Mouse (Mus musculus): ENCODE measurements around the gene Card11. TPM values are rescaled to one million over a fixed set of nuclear protein-coding genes. Genes with fewer than 3 reads are reported as not detected.

Gene Card11
- polyA plus RNA-seq, 1 experiment = not detected

GRCm38 (mm10) chr5:140873736-140874307 lies 126.6 kb downstream of the Card11 start:
- 82% methylated on average over 6 of the region's 6 CpGs for WGBS
- no peak for TF ChIP-seq POLR2A (IDR thresholded peaks at IDR 0.05; ENCODE audit: insufficient read depth, low read depth, low read length)
- no peak for TF ChIP-seq CTCF (IDR thresholded peaks at IDR 0.05; ENCODE audit: insufficient read depth, low read depth, low read length)
- H3K4me3 ChIP-seq (ENCODE audit: insufficient read depth, low read depth, low read length) = no peak overlapping the region
- peaks cover 14% of the 10 kb centered on the region for H3K4me1 ChIP-seq (ENCODE audit: control insufficient read depth, insufficient read depth, low read length)
- no peak overlapping the region for H3K27ac ChIP-seq (ENCODE audit: insufficient read depth, low read depth, low read length)

GRCm38 (mm10) chr5:140873039-140873551 lies 127.3 kb downstream of the Card11 start:
- H3K4me3 ChIP-seq (ENCODE audit: insufficient read depth, low read depth, low read length) = no peak overlapping the region
- no peak overlapping the region for H3K27ac ChIP-seq (ENCODE audit: insufficient read depth, low read depth, low read length)
- TF ChIP-seq POLR2A (IDR thresholded peaks at IDR 0.05; ENCODE audit: insufficient read depth, low read depth, low read length) = no peak
- TF ChIP-seq CTCF (IDR thresholded peaks at IDR 0.05; ENCODE audit: insufficient read depth, low read depth, low read length) = no peak
- 39% methylated on average over 18 of the region's 18 CpGs for WGBS
- peaks cover 14% of the 10 kb centered on the region for H3K4me1 ChIP-seq (ENCODE audit: control insufficient read depth, insufficient read depth, low read length)

- H3K4me3 ChIP-seq (ENCODE audit: insufficient read depth, low read depth, low read length) = no peak overlapping the region
- H3K27ac ChIP-seq (ENCODE audit: insufficient read depth, low read depth, low read length) = no peak overlapping the region
- H3K4me1 ChIP-seq (ENCODE audit: control insufficient read depth, insufficient read depth, low read length) = peaks cover 14% of the 10 kb centered on the region
- 52% methylated on average over 11 of the region's 11 CpGs for WGBS
- no peak for TF ChIP-seq CTCF (IDR thresholded peaks at IDR 0.05; ENCODE audit: insufficient read depth, low read depth, low read length)
- TF ChIP-seq POLR2A (IDR thresholded peaks at IDR 0.05; ENCODE audit: insufficient read depth, low read depth, low read length) = no peak
These were observed 127.8 kb downstream of the Card11 start for GRCm38 (mm10) chr5:140872532-140873038.

GRCm38 (mm10) chr5:140871241-140871640 lies 129.1 kb downstream of the Card11 start:
- 86% methylated on average over 6 of the region's 6 CpGs for WGBS
- H3K4me1 ChIP-seq (ENCODE audit: control insufficient read depth, insufficient read depth, low read length) = peaks cover 14% of the 10 kb centered on the region
- no peak overlapping the region for H3K27ac ChIP-seq (ENCODE audit: insufficient read depth, low read depth, low read length)
- H3K4me3 ChIP-seq (ENCODE audit: insufficient read depth, low read depth, low read length) = no peak overlapping the region
- no peak for TF ChIP-seq POLR2A (IDR thresholded peaks at IDR 0.05; ENCODE audit: insufficient read depth, low read depth, low read length)
- no peak for TF ChIP-seq CTCF (IDR thresholded peaks at IDR 0.05; ENCODE audit: insufficient read depth, low read depth, low read length)

GRCm38 (mm10) chr5:140869034-140869433 lies 131.3 kb downstream of the Card11 start:
- WGBS = 51% methylated on average over 2 of the region's 2 CpGs
- TF ChIP-seq POLR2A (IDR thresholded peaks at IDR 0.05; ENCODE audit: insufficient read depth, low read depth, low read length) = no peak
- TF ChIP-seq CTCF (IDR thresholded peaks at IDR 0.05; ENCODE audit: insufficient read depth, low read depth, low read length) = no peak
- H3K27ac ChIP-seq (ENCODE audit: insufficient read depth, low read depth, low read length) = no peak overlapping the region
- H3K4me3 ChIP-seq (ENCODE audit: insufficient read depth, low read depth, low read length) = no peak overlapping the region
- H3K4me1 ChIP-seq (ENCODE audit: control insufficient read depth, insufficient read depth, low read length) = peaks cover 14% of the 10 kb centered on the region

GRCm38 (mm10) chr5:140859730-140860129 lies 140.7 kb downstream of the Card11 start:
- TF ChIP-seq CTCF (IDR thresholded peaks at IDR 0.05; ENCODE audit: insufficient read depth, low read depth, low read length) (no peak), POLR2A (IDR thresholded peaks at IDR 0.05; ENCODE audit: insufficient read depth, low read depth, low read length) (no peak)
- Histone ChIP-seq H3K27ac (ENCODE audit: insufficient read depth, low read depth, low read length) (no peak overlapping the region), H3K4me3 (ENCODE audit: insufficient read depth, low read depth, low read length) (no peak overlapping the region), H3K4me1 (ENCODE audit: control insufficient read depth, insufficient read depth, low read length) (no peaks in the 10 kb centered on the region)
- 91% methylated on average over 5 of the region's 5 CpGs for WGBS

- whole genome bisulfite sequencing = 94% methylated on average over 3 of the region's 3 CpGs
- no peaks in the 10 kb centered on the region for H3K4me1 ChIP-seq (ENCODE audit: control insufficient read depth, insufficient read depth, low read length)
- TF ChIP-seq POLR2A (IDR thresholded peaks at IDR 0.05; ENCODE audit: insufficient read depth, low read depth, low read length) (no peak), CTCF (IDR thresholded peaks at IDR 0.05; ENCODE audit: insufficient read depth, low read depth, low read length) (no peak)
- no peak overlapping the region for H3K27ac ChIP-seq (ENCODE audit: insufficient read depth, low read depth, low read length)
- no peak overlapping the region for H3K4me3 ChIP-seq (ENCODE audit: insufficient read depth, low read depth, low read length)
These were observed 142.0 kb downstream of the Card11 start for GRCm38 (mm10) chr5:140858335-140858734.

- WGBS = 58% methylated on average over 8 of the region's 8 CpGs
- TF ChIP-seq CTCF (IDR thresholded peaks at IDR 0.05; ENCODE audit: insufficient read depth, low read depth, low read length) (no peak), POLR2A (IDR thresholded peaks at IDR 0.05; ENCODE audit: insufficient read depth, low read depth, low read length) (no peak)
- Histone ChIP-seq H3K4me3 (ENCODE audit: insufficient read depth, low read depth, low read length) (no peak overlapping the region), H3K27ac (ENCODE audit: insufficient read depth, low read depth, low read length) (no peak overlapping the region), H3K4me1 (ENCODE audit: control insufficient read depth, insufficient read depth, low read length) (no peaks in the 10 kb centered on the region)
These were observed 142.8 kb downstream of the Card11 start for GRCm38 (mm10) chr5:140857432-140858154.

GRCm38 (mm10) chr5:140855909-140856530 lies 144.4 kb downstream of the Card11 start:
- TF ChIP-seq CTCF (IDR thresholded peaks at IDR 0.05; ENCODE audit: insufficient read depth, low read depth, low read length) (no peak), POLR2A (IDR thresholded peaks at IDR 0.05; ENCODE audit: insufficient read depth, low read depth, low read length) (no peak)
- no peak overlapping the region for H3K27ac ChIP-seq (ENCODE audit: insufficient read depth, low read depth, low read length)
- H3K4me1 ChIP-seq (ENCODE audit: control insufficient read depth, insufficient read depth, low read length) = no peaks in the 10 kb centered on the region
- WGBS = 70% methylated on average over 11 of the region's 11 CpGs
- no peak overlapping the region for H3K4me3 ChIP-seq (ENCODE audit: insufficient read depth, low read depth, low read length)

Data from olfactory bulb, adult 2 months (tissue).